Mouse (Mus musculus): ENCODE data around the gene Asap3. TPM values are rescaled to one million over a fixed set of nuclear protein-coding genes. Genes with fewer than 3 reads are reported as not detected.

The Asap3 gene
- total RNA-seq, 2 experiments from 2014 or later = 2.5 to 3.1 TPM

- no peak overlapping the region for H3K27ac ChIP-seq
- peak; percentile 89 for TF ChIP-seq CTCF (conservative IDR thresholded peaks at IDR 0.05)
- DNase-seq (ENCODE audit: low spot score in 2 of 2) = peak; percentile 77 to 84
- H3K4me3 ChIP-seq = no peak overlapping the region
These were observed 33.5 kb downstream of the Asap3 start for GRCm38 (mm10) chr4:136239622-136240021.

DNA sequence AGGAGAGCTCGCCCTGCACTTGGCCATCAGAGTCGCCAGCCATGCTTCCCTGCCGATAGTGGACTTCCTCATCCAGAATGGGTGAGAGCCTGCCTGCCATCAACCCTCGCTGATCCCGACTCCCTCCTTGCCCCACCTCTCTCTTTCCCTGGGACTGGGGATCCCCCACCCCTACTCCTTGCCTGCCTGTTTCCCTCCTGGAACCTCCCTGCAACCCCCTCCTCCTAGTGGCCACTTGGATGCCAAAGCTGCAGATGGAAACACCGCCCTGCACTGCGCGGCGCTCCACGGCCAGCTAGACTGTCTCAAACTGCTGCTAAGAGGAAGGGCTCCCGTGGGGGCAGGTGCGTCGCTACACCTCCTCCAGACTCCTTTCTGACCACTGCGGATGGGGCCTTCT lies 34.0 kb downstream of the Asap3 start:
- Histone ChIP-seq H3K27ac (no peak overlapping the region), H3K4me3 (no peak overlapping the region)
- no peak for DNase-seq (ENCODE audit: low spot score in 2 of 2)
- no peak for TF ChIP-seq CTCF (conservative IDR thresholded peaks at IDR 0.05)

GRCm38 (mm10) chr4:136240955-136241354 lies 34.8 kb downstream of the Asap3 start:
- TF ChIP-seq CTCF (conservative IDR thresholded peaks at IDR 0.05) = no peak
- Histone ChIP-seq H3K4me3 (no peak overlapping the region), H3K27ac (no peak overlapping the region)
- no peak for DNase-seq (ENCODE audit: low spot score in 2 of 2)

DNA sequence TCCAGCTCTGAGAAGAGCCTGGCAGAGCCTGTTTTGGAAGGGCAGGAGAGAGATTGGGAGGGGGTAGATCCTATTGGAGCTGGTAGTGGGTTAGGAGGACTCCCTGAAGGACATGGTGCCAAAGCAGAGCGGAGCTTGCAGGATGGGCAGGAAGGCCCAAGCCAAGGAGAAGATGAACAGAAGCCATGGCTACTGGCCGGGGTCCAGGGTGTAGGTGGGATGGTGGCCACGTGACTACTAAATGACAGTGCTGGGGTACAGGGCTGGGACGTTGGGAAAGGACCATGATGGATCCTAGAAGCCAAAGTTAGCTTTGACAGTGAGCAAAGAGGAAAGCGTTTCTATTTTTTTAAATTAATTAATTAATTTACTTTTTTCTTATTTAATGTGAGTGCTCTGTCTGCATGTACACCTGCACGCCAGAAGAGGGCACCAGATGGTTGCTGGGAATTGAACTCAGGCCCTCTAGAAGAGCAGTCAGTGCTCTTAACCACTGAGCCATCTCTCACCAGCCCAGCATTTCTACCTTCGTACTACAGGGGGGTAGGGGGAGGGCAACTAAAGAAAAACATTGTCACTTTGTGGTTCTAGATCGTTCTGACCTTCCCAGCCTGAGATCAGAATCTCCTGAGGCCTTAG lies 36.0 kb downstream of the Asap3 start:
- peak; percentile 82 for TF ChIP-seq CTCF (conservative IDR thresholded peaks at IDR 0.05)
- DNase-seq (ENCODE audit: low spot score in 2 of 2) = peak in 1 of 2 experiments; percentile 20
- no peak overlapping the region for H3K4me3 ChIP-seq
- no peak overlapping the region for H3K27ac ChIP-seq

DNA sequence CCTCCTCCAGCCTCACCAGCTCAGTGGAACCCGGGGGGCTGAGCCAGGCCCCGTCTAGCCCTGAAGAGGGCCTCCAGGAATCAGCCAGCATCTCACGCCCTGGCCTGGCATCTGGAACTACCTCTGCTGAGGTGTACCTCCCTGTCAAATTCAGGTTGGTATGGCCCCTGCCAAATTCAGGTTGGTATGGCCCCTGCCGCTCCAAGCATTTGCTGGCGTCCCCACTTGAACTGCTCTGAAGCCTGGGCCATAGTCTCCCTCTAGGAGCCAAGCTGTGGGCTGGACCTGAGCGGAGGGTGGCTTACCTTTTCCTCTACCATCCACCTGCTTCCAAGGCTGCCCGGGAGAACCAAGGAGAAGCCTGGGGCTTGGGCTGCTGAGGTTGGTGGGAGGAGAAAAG lies 36.6 kb downstream of the Asap3 start:
- H3K4me3 ChIP-seq = no peak overlapping the region
- no peak for TF ChIP-seq CTCF (conservative IDR thresholded peaks at IDR 0.05)
- H3K27ac ChIP-seq = no peak overlapping the region
- DNase-seq (ENCODE audit: low spot score in 2 of 2) = no peak

DNA sequence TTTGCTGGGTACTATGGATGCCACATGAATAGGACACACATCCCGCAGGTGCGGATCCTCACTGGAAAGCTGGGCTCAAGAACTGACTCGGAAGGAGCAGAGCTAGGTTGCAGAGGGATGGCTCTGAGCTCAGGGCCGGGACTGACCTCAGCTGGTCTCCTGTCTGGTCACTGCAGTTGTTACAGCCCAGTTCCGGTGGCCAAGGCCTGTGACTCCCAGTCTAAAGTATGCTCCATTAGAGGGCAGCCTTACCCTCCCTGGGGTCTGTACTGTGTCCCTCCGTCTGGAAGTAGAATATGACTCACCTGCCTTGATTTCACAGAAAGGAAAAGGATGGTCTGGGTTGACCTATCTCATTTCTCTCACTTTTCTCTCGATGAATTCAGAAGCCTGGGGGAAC lies 38.0 kb downstream of the Asap3 start:
- no peak overlapping the region for H3K4me3 ChIP-seq
- no peak for TF ChIP-seq CTCF (conservative IDR thresholded peaks at IDR 0.05)

DNA sequence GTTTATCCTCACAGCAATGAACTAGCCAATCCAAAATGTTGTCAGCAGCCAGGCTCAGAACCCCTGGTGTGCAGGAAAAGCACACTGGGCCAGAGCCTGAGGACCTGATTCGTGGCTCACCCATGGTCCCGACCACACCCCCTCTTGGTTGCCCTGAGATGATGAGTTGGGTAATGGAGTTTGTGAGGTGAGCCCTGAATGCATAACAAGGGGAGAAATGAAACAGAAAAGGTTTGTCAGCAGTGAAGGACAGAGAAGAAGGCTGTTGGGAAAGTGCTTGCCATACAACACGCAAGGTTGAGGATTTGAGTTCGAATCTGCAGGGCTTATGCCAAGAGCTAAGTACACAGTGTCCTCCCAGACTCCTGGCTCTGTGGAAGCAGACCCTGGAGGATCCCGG lies 39.5 kb downstream of the Asap3 start:
- Histone ChIP-seq H3K4me3 (no peak overlapping the region), H3K27ac (no peak overlapping the region)
- TF ChIP-seq CTCF (conservative IDR thresholded peaks at IDR 0.05) = no peak
- DNase-seq (ENCODE audit: low spot score in 2 of 2) = no peak

More for the DNA sequence above, 38.0 kb downstream of the Asap3 start:
- no peak for DNase-seq (ENCODE audit: low spot score in 2 of 2)
- H3K27ac ChIP-seq = no peak overlapping the region

DNA sequence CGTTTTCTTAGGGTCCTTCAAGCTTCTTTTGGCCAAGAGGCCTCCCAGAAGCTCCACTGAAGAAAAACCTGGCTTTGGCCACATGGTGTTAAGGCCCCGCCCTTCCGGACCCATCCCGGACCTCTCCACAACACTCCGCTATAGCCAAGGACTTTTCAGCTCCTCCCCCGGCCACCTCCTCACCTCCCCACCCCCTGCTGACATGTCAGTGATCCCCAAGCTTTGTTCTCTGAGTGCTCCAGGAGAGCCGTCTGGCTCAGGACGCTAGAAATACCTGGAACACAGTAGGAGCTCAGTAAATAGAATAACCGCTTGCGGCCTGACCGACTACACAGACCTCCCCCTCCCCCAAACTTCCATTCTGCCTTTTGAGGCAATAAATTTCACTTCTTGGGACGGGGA lies 40.4 kb downstream of the Asap3 start:
- no peak overlapping the region for H3K27ac ChIP-seq
- DNase-seq (ENCODE audit: low spot score in 2 of 2) = no peak
- no peak for TF ChIP-seq CTCF (conservative IDR thresholded peaks at IDR 0.05)
- H3K4me3 ChIP-seq = no peak overlapping the region

DNA sequence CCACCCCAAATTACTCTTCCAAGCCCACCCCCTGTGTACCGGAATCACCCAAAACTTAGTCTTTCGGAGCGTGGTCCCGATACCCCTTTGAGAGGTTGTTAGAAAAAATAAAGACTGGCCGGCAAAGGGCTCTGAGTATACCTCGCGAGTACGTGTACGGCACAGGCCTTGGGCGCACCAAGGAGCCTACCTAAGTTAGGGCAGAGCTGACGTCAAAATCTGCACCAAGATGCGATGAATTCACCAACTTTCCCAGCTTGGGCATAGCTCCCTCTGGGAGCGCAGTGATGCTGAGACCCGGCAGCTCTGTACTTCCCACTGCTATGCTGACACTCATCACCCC lies 41.2 kb downstream of the Asap3 start:
- H3K4me3 ChIP-seq = peak overlapping the region; percentile 47
- TF ChIP-seq CTCF (conservative IDR thresholded peaks at IDR 0.05) = no peak
- DNase-seq (ENCODE audit: low spot score in 2 of 2) = no peak

GRCm38 (mm10) chr4:136247729-136248463 lies 41.7 kb downstream of the Asap3 start, which contains the start of gene Tcea3:
Tcea3 (plus strand) TSS chr4:136247729.
- Histone ChIP-seq H3K27ac (no peak within 1 kb of the TSS), H3K4me3 (peak within 1 kb of the TSS; percentile 47)
- DNase-seq (ENCODE audit: low spot score in 2 of 2) = no peak
- TF ChIP-seq CTCF (conservative IDR thresholded peaks at IDR 0.05) = no peak

More for the DNA sequence above, 41.2 kb downstream of the Asap3 start:
- H3K27ac ChIP-seq = no peak overlapping the region

GRCm38 (mm10) chr4:136248464-136249331 lies 42.5 kb downstream of the Asap3 start:
- peak overlapping the region; percentile 47 for H3K4me3 ChIP-seq
- TF ChIP-seq CTCF (conservative IDR thresholded peaks at IDR 0.05) = no peak
- DNase-seq (ENCODE audit: low spot score in 2 of 2) = no peak

DNA sequence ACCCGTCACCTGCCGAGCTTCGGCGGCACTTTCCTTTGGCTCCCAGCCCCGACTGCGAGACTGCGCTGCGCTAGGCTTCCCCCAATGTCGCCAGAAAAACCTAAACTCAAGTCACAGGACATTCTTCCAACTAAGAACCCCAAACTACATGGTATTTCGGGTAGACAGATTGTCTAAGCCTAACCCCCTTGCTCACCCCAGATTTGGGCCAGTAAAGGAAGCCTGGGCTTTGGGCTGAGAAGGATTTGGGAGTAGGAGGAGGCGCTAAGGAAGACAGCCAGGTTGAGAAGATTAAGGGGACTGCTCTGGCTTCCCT lies 43.1 kb downstream of the Asap3 start:
- no peak overlapping the region for H3K4me3 ChIP-seq
- no peak for TF ChIP-seq CTCF (conservative IDR thresholded peaks at IDR 0.05)
- no peak for DNase-seq (ENCODE audit: low spot score in 2 of 2)
- no peak overlapping the region for H3K27ac ChIP-seq

More at GRCm38 (mm10) chr4:136248464-136249331, 42.5 kb downstream of the Asap3 start:
- H3K27ac ChIP-seq = no peak overlapping the region

GRCm38 (mm10) chr4:136249780-136250179 lies 43.6 kb downstream of the Asap3 start:
- no peak overlapping the region for H3K27ac ChIP-seq
- no peak overlapping the region for H3K4me3 ChIP-seq
- DNase-seq (ENCODE audit: low spot score in 2 of 2) = no peak
- no peak for TF ChIP-seq CTCF (conservative IDR thresholded peaks at IDR 0.05)
